In the genomic region with DNA sequence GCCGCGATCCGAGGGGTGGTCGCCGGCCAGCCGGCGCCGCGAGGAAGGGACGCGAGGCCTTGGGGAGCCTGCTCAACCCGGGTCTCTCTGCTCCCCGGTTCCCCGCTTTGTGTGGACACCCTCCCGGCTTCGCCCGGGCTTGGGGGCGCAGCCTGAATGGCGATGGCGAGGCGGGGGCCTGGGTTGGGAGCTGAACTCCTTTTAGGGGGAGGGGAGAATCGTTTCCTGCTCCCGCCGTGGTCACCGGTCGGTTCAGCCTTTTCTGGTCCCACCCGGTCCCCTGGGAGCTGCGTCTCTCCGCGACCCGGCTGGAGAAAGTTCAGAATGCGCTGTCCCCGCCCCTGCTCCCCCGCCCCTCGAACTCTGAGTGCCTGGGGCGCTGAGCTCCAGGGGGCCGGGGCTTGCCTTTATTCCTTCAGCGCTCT, we compare ENCODE assay signal across 8 mouse cellular contexts. TPM values are rescaled to one million over a fixed set of nuclear protein-coding genes. Genes with fewer than 3 reads are reported as not detected.
DNase-seq lines count a peak whose midpoint lies in the region; ATAC-seq and TF ChIP-seq lines count a peak whose summit lies in the region.

No protein-coding gene starts in this region.

- peak overlapping the region; percentile 77 for H3K4me3 ChIP-seq in layer of hippocampus, adult 2 months
- peak overlapping the region; percentile 87 for H3K4me3 ChIP-seq in hindbrain, postnatal 0 days (ENCODE audit: low read length)
- H3K4me3 ChIP-seq in limb, embryonic 13.5 days = peak overlapping the region; percentile 80
- H3K4me3 ChIP-seq in midbrain, embryonic 16.5 days (ENCODE audit: low read depth, low read length) = peak overlapping the region; percentile 83

- TF ChIP-seq CTCF in layer of hippocampus, adult 2 months (conservative IDR thresholded peaks at IDR 0.05) = no peak
- no peak for TF ChIP-seq CTCF in hindbrain, postnatal 0 days (IDR thresholded peaks at IDR 0.05; ENCODE audit: low read depth)

- no peaks in the 10 kb centered on the region for H3K9me3 ChIP-seq in hindbrain, postnatal 0 days (ENCODE audit: low read length)
- H3K9me3 ChIP-seq in limb, embryonic 13.5 days = no peaks in the 10 kb centered on the region
- H3K9me3 ChIP-seq in midbrain, embryonic 16.5 days (replicated peaks; ENCODE audit: control insufficient read depth, low read length, poor library complexity, severe bottlenecking) = no peaks in the 10 kb centered on the region

- H3K4me2 ChIP-seq in hindbrain, postnatal 0 days (ENCODE audit: low read depth, low read length) = peak overlapping the region; percentile 82
- H3K4me2 ChIP-seq in limb, embryonic 13.5 days (replicated peaks) = peak overlapping the region; percentile 85
- peak overlapping the region; percentile 89 for H3K4me2 ChIP-seq in midbrain, embryonic 16.5 days (ENCODE audit: low read length)

- no peaks in the 10 kb centered on the region for H3K36me3 ChIP-seq in hindbrain, postnatal 0 days (ENCODE audit: insufficient read depth, low read length)
- H3K36me3 ChIP-seq in limb, embryonic 13.5 days = peaks cover 6% of the 10 kb centered on the region
- H3K36me3 ChIP-seq in midbrain, embryonic 16.5 days (ENCODE audit: control insufficient read depth, insufficient read depth, low read length) = no peaks in the 10 kb centered on the region

- DNase-seq in layer of hippocampus, adult 2 months (ENCODE audit: low spot score in 2 of 2) = peak in 1 of 2 experiments; percentile 23
- DNase-seq in layer of hippocampus, adult 9-11 months = no peak
- DNase-seq in cerebellum, adult 9-10 months = peak; percentile 52
- DNase-seq in gastrocnemius, postnatal 10 days = peak; percentile 83
- DNase-seq in hindbrain, postnatal 0 days (ENCODE audit: low spot score) = peak; percentile 78
- peak; percentile 78 for DNase-seq in testis, postnatal 10 days (ENCODE audit: low spot score)

- 1% methylated on average over 33 of the region's 38 CpGs for WGBS in hindbrain, postnatal 0 days
- WGBS in limb, embryonic 13.5 days = under 1% methylated on average over 26 of the region's 38 CpGs
- 0% methylated on average over 17 of the region's 38 CpGs for WGBS in midbrain, embryonic 16.5 days

- H3K4me1 ChIP-seq in hindbrain, postnatal 0 days (ENCODE audit: insufficient read depth, low read length) = peaks cover 17% of the 10 kb centered on the region
- H3K4me1 ChIP-seq in limb, embryonic 13.5 days = peaks cover 41% of the 10 kb centered on the region
- peaks cover 25% of the 10 kb centered on the region for H3K4me1 ChIP-seq in midbrain, embryonic 16.5 days (ENCODE audit: control insufficient read depth, insufficient read depth, low read length)

- no peaks in the 10 kb centered on the region for H3K27me3 ChIP-seq in hindbrain, postnatal 0 days (ENCODE audit: insufficient read depth, low read length)
- peaks cover 12% of the 10 kb centered on the region for H3K27me3 ChIP-seq in limb, embryonic 13.5 days
- H3K27me3 ChIP-seq in midbrain, embryonic 16.5 days (ENCODE audit: control insufficient read depth, insufficient read depth, low read depth, low read length) = peaks cover 5% of the 10 kb centered on the region; the same call in 1 of the 2 replicates

- ATAC-seq in hindbrain, postnatal 0 days = peak; percentile 50
- peak; percentile 42; the same call in 1 of the 2 replicates for ATAC-seq in limb, embryonic 13.5 days (ENCODE audit: low FRiP score, low read depth)
- ATAC-seq in midbrain, embryonic 16.5 days = peak; percentile 27

- H3K27ac ChIP-seq in layer of hippocampus, adult 2 months = peak overlapping the region; percentile 97
- H3K27ac ChIP-seq in hindbrain, postnatal 0 days = peak overlapping the region; percentile 95
- peak overlapping the region; percentile 89 for H3K27ac ChIP-seq in limb, embryonic 13.5 days
- peak overlapping the region; percentile 89 for H3K27ac ChIP-seq in midbrain, embryonic 16.5 days (ENCODE audit: low read length)

- peak overlapping the region; percentile 97 for H3K9ac ChIP-seq in hindbrain, postnatal 0 days (replicated peaks; ENCODE audit: low read length)
- H3K9ac ChIP-seq in limb, embryonic 13.5 days = peak overlapping the region; percentile 94
- peak overlapping the region; percentile 93 for H3K9ac ChIP-seq in midbrain, embryonic 16.5 days (ENCODE audit: low read depth, low read length)

RNA-seq across cellular contexts. Expression of a gene that starts 1.8 kb away (rescaled TPM):
- total RNA-seq in layer of hippocampus, adult 2 months (2021) = 10 to 100 TPM; 31.1 to 35.3 TPM
- 10 to 100 TPM; 50.5 to 60.6 TPM for total RNA-seq in gastrocnemius, postnatal 10 days (2021)
- total RNA-seq in hindbrain, postnatal 0 days (2014; rRNA removed) = 33.6 and 44.6 TPM in 2 replicates
- 35.8 and 40.9 TPM in 2 replicates for polyA plus RNA-seq in hindbrain, postnatal 0 days (2015; fragmentation: Nextera tagmentation; extraction: Ambion mirVana)
- 37.2 and 37.7 TPM in 2 replicates for polyA plus RNA-seq in limb, embryonic 13.5 days (2015; fragmentation: Nextera tagmentation; extraction: Ambion mirVana)
- 46.1 and 54.7 TPM in 2 replicates for polyA plus RNA-seq in midbrain, embryonic 16.5 days (2015; fragmentation: Nextera tagmentation; extraction: Ambion mirVana)

RNA-seq across cellular contexts. Expression of a gene that starts 31.5 kb away (rescaled TPM):
- 10 to 100 TPM; 22.0 to 22.7 TPM for total RNA-seq in layer of hippocampus, adult 2 months (2021)
- total RNA-seq in gastrocnemius, postnatal 10 days (2021) = 10 to 100 TPM; 44.0 to 46.4 TPM
- 32.7 and 33.5 TPM in 2 replicates for total RNA-seq in hindbrain, postnatal 0 days (2014; rRNA removed)
- 29.2 and 31.9 TPM in 2 replicates for polyA plus RNA-seq in hindbrain, postnatal 0 days (2015; fragmentation: Nextera tagmentation; extraction: Ambion mirVana)
- 46.8 and 48.9 TPM in 2 replicates for polyA plus RNA-seq in limb, embryonic 13.5 days (2015; fragmentation: Nextera tagmentation; extraction: Ambion mirVana)
- 39.5 and 47.4 TPM in 2 replicates for polyA plus RNA-seq in midbrain, embryonic 16.5 days (2015; fragmentation: Nextera tagmentation; extraction: Ambion mirVana)

RNA-seq across cellular contexts. Expression of a gene that starts 52.4 kb away (rescaled TPM):
- total RNA-seq in layer of hippocampus, adult 2 months (2021) = 100 to 1,000 TPM; 234 TPM
- total RNA-seq in gastrocnemius, postnatal 10 days (2021) = 100 to 1,000 TPM in 1 of 2 experiments, 10 to 100 TPM in 1; 89.5 to 128 TPM
- total RNA-seq in hindbrain, postnatal 0 days (2014; rRNA removed) = 277 and 332 TPM in 2 replicates
- polyA plus RNA-seq in hindbrain, postnatal 0 days (2015; fragmentation: Nextera tagmentation; extraction: Ambion mirVana) = 124 and 130 TPM in 2 replicates
- polyA plus RNA-seq in limb, embryonic 13.5 days (2015; fragmentation: Nextera tagmentation; extraction: Ambion mirVana) = 340 and 357 TPM in 2 replicates
- polyA plus RNA-seq in midbrain, embryonic 16.5 days (2015; fragmentation: Nextera tagmentation; extraction: Ambion mirVana) = 200 and 230 TPM in 2 replicates
